Mouse (Mus musculus): ENCODE measurements at regions not wholly inside any gene's neighbourhood (a gene's known extent, or its start where the extent isn't known, plus 50 kb on each side); places are given as distances from the start of the nearest gene placed in this dataset.

DNA sequence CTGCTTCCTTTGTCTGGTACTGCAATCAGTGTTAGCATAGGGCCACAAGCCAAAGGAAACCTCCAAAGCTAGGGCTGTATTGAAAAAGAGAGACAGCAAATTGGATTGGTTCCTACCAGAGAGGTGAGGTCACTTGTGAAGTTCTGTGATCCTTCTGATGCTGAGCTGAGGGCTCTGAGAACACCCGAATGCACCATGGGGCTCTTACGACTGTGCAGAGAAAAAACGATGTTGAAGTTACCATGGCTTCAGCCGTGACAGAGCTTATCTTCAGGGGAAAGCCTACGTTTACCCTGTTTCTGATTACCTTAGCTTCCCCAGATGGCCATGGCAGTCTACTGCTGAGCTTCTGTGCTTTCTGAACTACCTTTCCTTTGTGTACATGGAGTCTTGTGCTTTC is 53.9 kb upstream of the Fmo9 start:
- no peak for ATAC-seq (replicated peaks; ENCODE audit: low FRiP score, poor library complexity, severe bottlenecking)

DNA sequence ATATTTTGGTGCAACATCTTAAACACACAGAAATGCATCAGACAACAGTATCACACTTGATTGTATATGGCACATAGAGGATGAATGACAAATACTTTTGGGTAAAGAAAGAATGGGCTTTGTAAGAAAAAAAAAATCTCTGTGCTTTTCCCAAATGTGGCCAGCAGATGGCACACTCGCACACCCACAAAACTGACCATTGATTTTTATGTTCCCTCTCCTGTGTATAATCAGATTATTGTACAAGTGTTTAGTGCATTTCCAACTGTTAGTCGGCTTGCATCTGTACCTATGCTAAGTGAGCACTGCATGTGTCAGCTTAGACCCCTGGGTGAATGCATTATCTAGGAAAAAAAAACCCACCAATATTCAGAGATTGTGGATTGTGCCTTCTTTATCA is 56.4 kb upstream of the Fmo9 start:
- ATAC-seq (replicated peaks; ENCODE audit: low FRiP score, poor library complexity, severe bottlenecking): no peak

DNA sequence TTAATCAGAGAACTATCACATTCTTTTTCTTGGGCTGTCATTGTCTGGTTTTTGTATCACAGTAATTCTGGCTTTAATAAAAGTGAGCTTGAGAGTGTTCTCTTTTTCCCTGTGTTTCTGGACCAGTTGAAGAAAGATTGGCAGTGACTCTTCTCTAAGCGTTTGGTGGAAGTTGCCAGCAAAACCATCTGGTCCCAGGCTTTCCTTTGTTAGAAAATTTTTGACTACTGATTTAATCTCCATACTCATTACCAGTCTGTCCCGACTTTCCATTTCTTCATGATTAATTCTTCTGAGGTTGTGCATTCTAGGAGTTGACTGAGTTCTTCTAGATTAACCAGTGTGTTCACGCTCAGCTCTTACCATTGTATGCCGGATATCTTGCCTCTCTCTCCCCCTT is 68.6 kb upstream of the Fmo9 start:
- no peak for ATAC-seq (replicated peaks; ENCODE audit: low FRiP score, poor library complexity, severe bottlenecking)

DNA sequence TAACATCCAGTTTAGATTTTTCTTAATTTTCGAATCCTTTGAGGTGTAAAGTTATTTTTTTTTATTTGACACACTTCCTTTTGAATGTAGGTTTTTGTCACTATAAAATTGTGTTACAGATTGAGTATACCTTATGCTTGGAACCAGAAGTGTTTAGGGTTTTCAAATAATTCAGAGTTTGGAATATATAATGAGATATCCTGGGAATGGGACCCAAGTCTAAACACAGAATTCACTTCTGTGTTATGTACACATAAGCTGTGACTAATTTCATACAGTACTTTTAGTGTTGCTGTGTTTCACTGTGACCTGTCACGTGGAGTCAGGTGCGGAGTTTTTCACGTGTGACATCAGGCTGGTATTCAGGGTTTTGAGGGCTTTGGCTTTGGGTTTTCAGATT is 69.1 kb upstream of the Fmo9 start:
- ATAC-seq (replicated peaks; ENCODE audit: low FRiP score, poor library complexity, severe bottlenecking): no peak

DNA sequence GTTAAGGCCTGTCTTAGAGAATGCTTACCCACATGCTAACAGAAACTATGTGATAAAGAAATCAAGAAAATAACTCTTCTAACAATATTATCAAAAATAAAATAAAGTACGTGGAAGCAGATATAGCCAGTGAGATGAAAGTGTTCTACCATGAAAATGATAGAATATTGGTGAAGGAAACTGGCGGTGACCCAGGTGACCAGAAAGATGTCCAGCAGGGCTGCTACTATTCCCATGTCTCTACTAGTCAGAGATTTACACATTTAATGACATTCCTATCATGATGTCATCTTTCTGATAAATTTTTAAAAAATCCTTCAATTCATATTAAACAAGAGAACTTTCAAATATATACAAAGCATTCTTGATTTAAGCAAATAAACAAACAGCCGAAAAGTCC is 69.8 kb upstream of the Fmo9 start:
- ATAC-seq (replicated peaks; ENCODE audit: low FRiP score, poor library complexity, severe bottlenecking): no peak

DNA sequence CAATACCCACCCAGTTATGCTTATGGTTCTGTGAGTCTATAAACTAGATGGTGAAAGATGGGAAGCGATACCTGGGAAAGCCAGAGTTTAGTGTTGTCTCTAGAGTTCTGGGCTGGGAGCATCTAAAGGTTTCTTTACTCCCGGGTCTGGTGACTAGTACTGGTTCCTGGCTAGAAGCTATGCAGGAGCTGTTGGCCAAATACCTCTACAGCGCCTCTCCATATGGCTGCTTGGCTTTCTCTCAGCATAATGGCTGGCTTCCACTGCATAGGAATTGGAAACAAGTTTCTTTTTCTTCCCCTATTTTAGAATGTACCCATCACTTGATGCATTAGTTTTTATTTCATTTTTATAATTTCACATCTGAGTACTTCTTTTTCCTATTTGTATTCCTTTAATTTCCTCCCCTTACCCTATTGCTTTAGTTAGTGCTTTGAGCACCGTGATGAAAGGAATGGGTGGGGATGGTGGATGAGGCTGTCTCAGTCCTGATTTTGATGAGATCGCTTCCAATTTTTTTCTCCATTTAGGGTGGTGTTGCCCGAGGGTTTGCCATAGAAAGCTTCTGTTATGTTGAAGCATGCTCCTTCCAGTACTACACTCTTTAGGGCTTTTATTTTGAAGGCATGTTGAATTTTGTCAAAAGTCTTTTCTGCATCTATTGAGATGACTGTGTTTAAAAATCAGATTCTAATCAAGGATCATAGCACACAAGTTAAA is 71.5 kb upstream of the Fmo9 start:
- ATAC-seq (replicated peaks; ENCODE audit: low FRiP score, poor library complexity, severe bottlenecking): no peak

DNA sequence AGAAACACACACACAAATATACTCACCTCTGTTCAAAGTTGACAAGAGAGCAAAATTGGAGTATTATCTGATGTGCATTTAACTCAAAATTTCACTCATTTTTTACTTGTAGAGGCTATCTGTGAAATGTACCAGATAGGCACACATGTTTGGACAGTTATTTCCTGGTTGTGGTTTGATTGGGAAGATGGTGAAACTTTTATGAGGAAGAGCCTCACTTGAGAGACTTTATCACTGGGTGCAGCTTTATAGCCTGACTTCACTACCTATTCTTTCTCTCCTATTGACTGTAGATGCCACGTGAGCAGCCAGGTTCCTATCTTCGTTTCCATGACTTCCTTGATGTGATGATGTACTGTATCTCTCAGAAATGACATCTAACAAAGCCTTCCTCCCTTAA is 77.3 kb upstream of the Fmo9 start:
- ATAC-seq (replicated peaks; ENCODE audit: low FRiP score, poor library complexity, severe bottlenecking): no peak

DNA sequence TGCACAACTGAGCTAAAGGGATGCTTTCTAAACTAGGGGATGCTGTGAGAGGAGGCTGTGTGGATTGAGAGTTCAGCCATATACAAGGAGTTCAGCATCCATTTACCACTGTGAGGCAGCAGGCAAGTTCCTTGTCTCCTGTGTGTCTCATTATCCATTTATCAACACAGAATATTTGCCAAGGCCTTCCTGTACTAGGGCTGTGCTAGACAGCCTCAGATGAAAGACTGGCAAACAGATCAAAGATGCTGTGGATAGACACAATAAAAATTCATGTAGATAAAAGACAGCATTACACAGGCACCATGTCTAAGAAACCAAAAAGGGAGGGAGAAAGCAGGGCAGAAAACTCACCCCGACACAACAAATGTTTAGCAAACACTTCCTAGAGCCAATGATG is 91.5 kb upstream of the Fmo9 start:
- no peak for ATAC-seq (replicated peaks; ENCODE audit: low FRiP score, poor library complexity, severe bottlenecking)

DNA sequence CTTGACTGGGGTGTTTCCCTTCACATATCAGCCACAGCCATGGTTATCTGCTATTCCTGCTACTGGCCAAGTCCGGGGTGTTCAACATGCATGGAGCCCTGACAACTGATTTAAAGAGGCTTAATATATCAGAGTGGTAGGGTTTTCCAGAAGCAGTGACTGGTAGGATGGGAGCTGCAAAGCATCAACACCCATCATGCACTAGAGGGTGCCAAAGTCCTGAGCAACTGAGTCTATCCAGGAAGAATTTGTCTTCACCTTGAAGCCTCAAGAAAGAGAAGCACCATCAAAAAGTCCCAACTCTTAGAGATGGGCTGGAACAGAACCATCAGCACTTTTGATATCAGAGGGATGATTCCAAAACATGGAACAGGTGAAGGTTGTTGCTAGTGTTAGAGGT is 100.5 kb upstream of the Fmo9 start:
- no peak for ATAC-seq (replicated peaks; ENCODE audit: low FRiP score, poor library complexity, severe bottlenecking)

DNA sequence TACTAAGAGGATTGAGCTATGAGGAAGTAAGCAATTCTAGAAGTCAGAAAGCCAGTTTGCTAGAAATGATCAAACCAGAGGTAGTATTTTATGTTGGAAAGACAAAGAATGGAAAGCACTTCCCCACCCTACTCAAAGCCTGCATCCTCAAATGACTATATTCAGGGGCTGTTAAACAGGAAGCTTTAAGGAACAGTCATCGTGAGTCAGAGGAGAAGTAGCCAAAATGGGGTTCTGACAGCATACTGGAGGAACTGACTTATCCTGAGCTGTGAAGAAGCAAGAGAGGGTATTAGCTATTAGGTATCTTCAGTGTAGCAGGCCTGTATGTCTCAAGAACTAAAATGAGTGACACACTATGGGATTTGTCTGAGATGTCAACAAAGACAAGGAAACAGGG is 106.3 kb upstream of the Fmo9 start:
- ATAC-seq (replicated peaks; ENCODE audit: low FRiP score, poor library complexity, severe bottlenecking): no peak

DNA sequence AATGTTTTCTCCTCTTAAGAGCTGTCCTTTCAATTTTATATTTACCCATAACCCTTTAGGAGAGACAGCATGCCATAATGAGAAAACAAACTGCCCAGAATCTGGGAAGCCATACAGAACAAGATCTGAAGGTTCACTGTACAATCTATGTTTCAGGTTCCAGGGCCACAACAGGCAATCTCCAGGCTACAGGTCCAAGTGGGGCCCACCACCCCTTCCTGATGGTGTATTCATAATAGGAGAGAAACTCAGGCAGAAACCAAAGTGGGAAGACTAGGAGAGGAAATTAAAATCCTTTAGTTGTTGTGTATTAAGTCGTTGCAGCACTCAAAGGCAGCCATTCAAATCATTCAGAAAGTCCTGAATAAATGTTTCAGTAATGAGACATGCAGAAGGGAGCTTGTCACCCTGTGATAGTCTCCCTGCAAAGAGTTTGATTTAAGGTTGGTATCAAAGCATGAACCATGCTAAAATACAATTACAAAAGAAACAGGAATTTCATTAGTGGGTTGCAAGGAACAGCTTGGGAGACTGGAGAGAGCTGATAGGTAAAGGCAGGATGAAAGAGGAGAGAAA is 107.3 kb upstream of the Fmo9 start:
- no peak for ATAC-seq (replicated peaks; ENCODE audit: low FRiP score, poor library complexity, severe bottlenecking)

DNA sequence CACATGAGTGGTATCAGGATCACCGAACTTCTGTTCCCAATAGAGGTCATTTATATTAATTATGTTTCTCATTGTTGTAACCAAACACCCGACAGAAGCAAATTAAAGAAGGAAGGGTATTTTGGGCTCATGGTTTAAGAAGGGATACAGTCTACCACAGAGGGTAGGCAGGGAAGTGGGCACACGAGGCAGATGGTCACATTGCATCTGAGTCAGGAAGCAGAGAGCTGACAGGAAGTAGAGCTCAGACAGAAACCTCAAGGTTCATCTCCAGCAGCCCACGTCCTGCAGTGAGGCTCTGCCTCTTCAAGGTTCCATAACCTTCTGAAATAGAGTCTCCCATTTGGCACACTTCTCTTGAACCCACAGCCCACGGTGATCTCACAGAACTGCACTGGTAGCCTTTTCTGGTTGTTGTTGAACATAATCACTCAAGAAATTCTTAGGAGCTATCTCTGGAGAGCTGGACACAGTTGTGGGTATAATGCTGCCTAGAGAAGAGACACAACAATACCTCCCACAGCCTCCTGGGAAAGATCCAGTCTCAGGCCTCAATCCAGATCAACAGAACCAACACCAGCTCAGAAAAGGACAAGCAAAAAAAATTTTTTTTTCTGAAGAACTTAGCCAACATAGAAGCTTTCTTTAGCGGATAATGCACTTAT is 111.5 kb upstream of the Fmo9 start:
- ATAC-seq (replicated peaks; ENCODE audit: low FRiP score, poor library complexity, severe bottlenecking): no peak; the same call in 1 of the 2 replicates

DNA sequence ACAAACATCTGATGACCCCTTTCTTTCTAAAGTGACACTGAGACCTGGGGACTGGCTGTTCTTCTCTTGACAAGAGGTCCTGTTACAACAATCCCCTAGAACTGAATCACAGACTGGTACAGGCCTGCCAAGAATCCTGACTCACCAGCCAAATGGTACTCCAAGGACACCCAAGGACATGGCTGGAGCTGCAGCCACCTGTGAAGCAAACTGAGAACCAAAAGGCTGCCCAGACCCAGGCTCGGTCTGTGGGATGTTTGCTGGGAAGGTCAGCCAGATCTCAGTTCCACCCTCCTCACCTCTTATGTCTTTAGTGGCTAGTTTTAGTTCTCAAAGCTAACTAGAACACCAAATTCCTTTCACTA is 112.1 kb upstream of the Fmo9 start:
- no peak for ATAC-seq (replicated peaks; ENCODE audit: low FRiP score, poor library complexity, severe bottlenecking)

DNA sequence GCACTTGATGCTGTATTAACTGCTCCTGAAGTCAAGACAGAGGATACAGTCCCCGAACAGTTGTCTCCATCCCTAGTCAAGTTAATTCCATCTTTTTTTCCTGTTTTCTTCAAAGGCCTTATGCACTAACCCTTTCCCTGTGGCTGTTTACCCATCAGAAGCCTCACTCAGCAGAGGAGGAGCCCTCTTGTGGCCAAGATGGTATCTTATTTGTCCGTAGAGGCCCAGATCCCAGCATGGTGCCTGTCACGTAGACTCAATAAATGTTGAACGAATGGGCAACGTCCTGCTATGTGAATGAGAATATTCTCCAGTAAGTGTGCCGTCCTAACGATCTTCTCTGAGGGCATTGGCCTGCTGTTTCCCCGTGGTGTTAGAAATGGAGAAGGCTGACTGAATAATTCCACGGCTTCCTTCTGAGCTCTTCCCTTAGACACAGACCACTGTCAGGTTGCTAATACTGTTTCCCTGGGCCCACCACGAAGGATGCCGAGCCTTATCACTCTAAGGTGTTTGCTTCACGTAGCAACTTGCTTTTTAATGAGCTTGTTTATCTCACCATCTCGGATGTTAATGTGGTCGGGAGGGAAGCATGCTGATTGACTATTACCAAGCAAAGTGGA is 113.1 kb upstream of the Fmo9 start:
- no peak for ATAC-seq (replicated peaks; ENCODE audit: low FRiP score, poor library complexity, severe bottlenecking)

DNA sequence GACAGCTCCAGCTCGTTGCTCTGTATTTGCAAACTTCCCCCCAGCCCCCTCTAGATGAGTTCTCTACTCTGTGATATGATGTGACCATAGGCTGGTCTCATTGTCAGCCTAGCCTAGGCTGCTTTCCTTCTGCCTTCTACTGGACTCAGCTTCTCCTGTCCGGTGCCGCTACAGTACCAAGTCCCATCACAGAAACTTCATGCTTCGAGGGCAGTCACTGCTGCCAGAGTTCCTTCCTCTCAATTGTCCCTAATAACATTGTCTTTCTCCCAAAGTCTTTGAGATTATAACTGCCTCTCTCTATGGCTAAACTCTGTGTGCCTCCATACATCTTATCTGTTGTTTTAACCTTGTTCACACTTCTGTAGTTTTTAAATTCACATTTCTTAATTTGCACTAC is 114.0 kb upstream of the Fmo9 start:
- ATAC-seq (replicated peaks; ENCODE audit: low FRiP score, poor library complexity, severe bottlenecking): no peak

DNA sequence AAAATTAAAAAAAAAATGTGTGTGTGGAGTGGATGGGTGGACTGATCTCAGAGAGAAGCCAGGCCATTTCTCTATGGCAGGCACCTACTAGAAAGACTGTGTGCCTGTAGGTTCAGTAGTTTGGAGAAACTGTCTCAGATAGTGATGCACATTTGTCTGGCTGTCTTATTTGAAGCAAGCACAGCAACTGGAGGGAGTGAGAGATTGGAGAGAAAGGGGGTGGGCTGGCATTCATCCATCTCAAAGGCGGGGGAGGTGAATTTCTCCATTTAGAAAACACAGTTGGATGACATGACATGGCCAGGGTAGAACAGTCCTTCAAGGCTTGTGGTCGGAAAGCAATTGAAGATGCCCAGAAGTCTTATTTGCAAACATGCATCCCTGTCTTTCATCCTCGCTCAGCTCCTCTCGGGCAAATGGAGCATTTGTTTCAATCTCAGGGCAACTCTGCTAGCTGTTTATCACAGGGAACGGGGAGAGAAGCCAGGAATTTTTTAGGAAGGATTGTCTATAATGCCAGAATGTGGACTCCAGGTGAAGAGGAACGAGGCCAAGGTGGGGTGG is 114.8 kb upstream of the Fmo9 start:
- no peak for ATAC-seq (replicated peaks; ENCODE audit: low FRiP score, poor library complexity, severe bottlenecking)

DNA sequence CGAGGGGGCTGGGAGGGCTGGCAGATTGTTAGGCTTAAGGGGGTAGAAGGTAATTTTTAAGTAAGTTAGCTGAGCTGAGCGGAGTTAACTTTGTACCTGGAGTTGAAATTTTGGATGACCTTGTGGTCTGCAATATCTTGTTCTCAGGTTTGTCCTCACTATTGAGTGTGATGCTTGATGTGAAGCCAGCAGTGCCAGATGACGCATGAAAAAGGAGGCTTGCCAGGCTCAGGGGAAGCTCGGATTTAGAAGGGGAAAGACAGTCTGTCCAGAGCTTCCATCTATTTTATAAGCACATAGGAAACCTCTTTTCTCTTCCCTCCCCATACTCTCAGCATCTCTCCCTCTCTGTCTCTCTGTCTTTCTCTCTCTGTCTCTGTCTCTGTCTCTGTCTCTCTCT is 115.3 kb upstream of the Fmo9 start:
- ATAC-seq (replicated peaks; ENCODE audit: low FRiP score, poor library complexity, severe bottlenecking): no peak

DNA sequence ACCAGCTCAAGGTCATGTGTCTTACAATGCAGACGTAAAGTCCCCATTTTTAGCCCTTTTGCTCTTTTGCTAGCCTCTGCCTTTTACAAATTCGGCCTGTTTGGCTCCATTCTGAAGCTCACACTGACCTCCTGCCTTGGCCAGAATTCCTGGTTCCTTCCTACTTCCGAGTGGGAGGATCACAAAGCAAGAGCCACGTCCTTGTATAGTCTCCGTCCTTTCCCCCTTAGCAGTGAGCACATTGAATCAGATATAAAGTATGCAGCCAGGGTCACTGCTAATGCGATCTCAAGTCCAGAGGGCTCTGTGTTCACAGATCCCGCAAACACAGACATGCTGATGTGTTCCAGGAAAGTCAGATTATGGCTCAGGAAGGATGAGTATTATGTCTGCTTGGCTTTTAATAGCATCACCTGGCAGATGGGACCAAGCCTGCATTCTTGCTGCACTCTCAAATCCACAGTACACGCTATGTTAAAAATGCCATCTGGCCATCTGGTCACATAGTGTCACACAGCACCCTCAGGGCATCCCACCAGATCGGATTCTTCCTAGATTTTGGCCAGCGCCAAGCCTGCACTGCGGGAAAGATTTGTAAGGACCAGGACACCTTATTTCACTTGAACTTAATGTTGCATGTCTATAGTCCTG is 119.4 kb upstream of the Fmo9 start:
- no peak for ATAC-seq (replicated peaks; ENCODE audit: low FRiP score, poor library complexity, severe bottlenecking)

DNA sequence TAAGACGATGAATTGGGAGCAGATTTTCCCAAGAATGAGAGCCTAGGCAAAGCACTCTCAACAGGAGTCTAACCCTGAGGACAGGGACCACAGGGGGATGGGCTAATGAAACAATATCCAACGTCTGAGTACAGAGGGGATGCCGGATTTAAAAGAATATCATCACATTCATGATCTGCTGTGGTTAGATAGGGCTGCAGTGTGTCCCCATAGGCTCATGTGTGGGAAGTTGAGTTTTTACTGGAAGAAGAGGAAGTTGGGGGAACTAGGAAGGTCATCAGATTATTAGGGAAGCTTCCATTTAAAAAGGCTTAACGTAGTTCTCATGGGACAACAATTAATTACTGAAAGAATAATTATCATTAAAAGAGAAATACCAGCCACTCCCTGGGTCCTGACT is 120.3 kb upstream of the Fmo9 start:
- ATAC-seq (replicated peaks; ENCODE audit: low FRiP score, poor library complexity, severe bottlenecking): no peak

DNA sequence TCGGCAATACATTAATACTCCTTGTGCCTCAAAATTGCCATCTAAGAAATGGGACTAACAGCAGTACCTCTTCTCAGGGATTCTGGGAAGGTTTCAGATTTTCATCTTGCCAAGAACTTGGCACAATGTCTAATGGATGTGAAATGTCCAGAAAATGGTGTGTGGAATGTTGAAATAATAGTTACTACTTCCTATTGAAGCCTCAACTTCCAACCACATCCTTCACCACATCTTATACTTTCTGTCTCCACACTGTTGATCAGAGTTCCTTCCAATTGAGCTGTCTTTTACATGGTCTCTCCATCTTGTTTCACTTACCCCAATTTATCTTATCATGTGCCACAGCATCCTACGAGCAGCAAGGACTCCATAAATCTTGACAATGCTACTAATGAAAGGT is 122.3 kb upstream of the Fmo9 start:
- ATAC-seq (replicated peaks; ENCODE audit: low FRiP score, poor library complexity, severe bottlenecking): no peak
